Comparison of ENCODE assay signal across 14 mouse cellular contexts in genomic region chr19:41844345-41844744, GRCm38 (mm10). TPM values are rescaled to one million over a fixed set of nuclear protein-coding genes. Genes with fewer than 3 reads are reported as not detected.
A peak's percentile ranks its signal among the peaks of the same experiment; 100 is the strongest.
DNase-seq lines count a peak whose midpoint lies in the region; ATAC-seq and TF ChIP-seq lines count a peak whose summit lies in the region.
"Had no signal": no experiment of that assay in that cellular context is flagged by ENCODE, and none has a peak within 500 bp of the region (broad histone marks: within the 10 kb centered on the region; RNA-seq: fewer than 3 reads in every experiment).

No protein-coding gene starts in this region.

- H3K79me2 ChIP-seq in liver, adult 2 months (ENCODE audit: control insufficient read depth, insufficient read depth, low read length) = no peaks in the 10 kb centered on the region; the same call in 1 of the 2 replicates

- peaks cover 3% of the 10 kb centered on the region for H3K4me1 ChIP-seq in liver, adult 2 months (ENCODE audit: control insufficient read depth, insufficient read depth, low read length)
- H3K4me1 ChIP-seq in liver, embryonic 11.5 days (replicated peaks; ENCODE audit: control insufficient read depth, insufficient read depth, low read length) = peaks cover 13% of the 10 kb centered on the region
- H3K4me1 ChIP-seq in liver, postnatal 0 days (ENCODE audit: insufficient read depth) = peaks cover 17% of the 10 kb centered on the region

- no peak for ATAC-seq in liver, embryonic 11.5 days (replicated peaks; ENCODE audit: low FRiP score)
- no peak for ATAC-seq in liver, postnatal 0 days

- peak; percentile 10; the same call in 1 of the 2 replicates for TF ChIP-seq CTCF in liver, adult 2 months (IDR thresholded peaks at IDR 0.05; ENCODE audit: low read depth, low read length)
- peak; percentile 59 for TF ChIP-seq CTCF in liver, postnatal 0 days (IDR thresholded peaks at IDR 0.05; ENCODE audit: low read depth)

- no peaks in the 10 kb centered on the region for H3K27me3 ChIP-seq in liver, adult 2 months (ENCODE audit: control insufficient read depth, insufficient read depth, low read length)
- no peaks in the 10 kb centered on the region for H3K27me3 ChIP-seq in liver, embryonic 11.5 days (replicated peaks; ENCODE audit: control insufficient read depth, insufficient read depth, low read length)
- H3K27me3 ChIP-seq in liver, postnatal 0 days (ENCODE audit: insufficient read depth, low read length) = no peaks in the 10 kb centered on the region
- H3K27me3 ChIP-seq: heart, embryonic 12.5 days had no signal

- TF ChIP-seq POLR2A in liver, adult 2 months (IDR thresholded peaks at IDR 0.05; ENCODE audit: extremely low read depth, insufficient read depth, low read length) = no peak

- no peak overlapping the region for H3K4me2 ChIP-seq in liver, embryonic 11.5 days
- no peak overlapping the region for H3K4me2 ChIP-seq in liver, postnatal 0 days (ENCODE audit: low read depth, low read length)
- H3K4me2 ChIP-seq: heart, embryonic 12.5 days; limb, embryonic 13.5 days had no signal

- 90% methylated on average over 6 of the region's 6 CpGs for WGBS in liver, adult 2 months
- WGBS in liver, embryonic 11.5 days = 81% methylated on average over 6 of the region's 6 CpGs
- 71% methylated on average over 6 of the region's 6 CpGs for WGBS in liver, postnatal 0 days (ENCODE audit: insufficient replicate concordance)

- H3K9me3 ChIP-seq in liver, embryonic 11.5 days (ENCODE audit: control insufficient read depth, low read length) = no peaks in the 10 kb centered on the region
- no peaks in the 10 kb centered on the region for H3K9me3 ChIP-seq in liver, postnatal 0 days (ENCODE audit: low read length)
- H3K9me3 ChIP-seq: heart, embryonic 12.5 days; limb, embryonic 13.5 days had no signal

- no peak for TF ChIP-seq EP300 in liver, postnatal 0 days (IDR thresholded peaks at IDR 0.05; ENCODE audit: low read depth)

- DNase-seq in liver, adult 2 months (ENCODE audit: extremely low read depth, low read depth, low spot score) = no peak
- DNase-seq in liver, embryonic 11.5 days (ENCODE audit: low spot score) = no peak
- DNase-seq in A20 (ENCODE audit: low read depth, low spot score) (peak; percentile 63), ES-CJ7 (ENCODE audit: low read depth, low spot score) (peak; percentile 41)
- peak; percentile 28 for DNase-seq in liver, postnatal 0 days
- no peak for DNase-seq in frontal cortex, adult 2 months (ENCODE audit: extremely low spot score in 1 of 2, low spot score in 1 of 2)
- DNase-seq in kidney, postnatal 10 days = no peak
- DNase-seq: adrenal gland, postnatal 36 days; cerebellum, adult 11-12 months; embryo, embryonic 11 days had no signal

- no peak overlapping the region for H3K4me3 ChIP-seq in liver, adult 2 months (ENCODE audit: insufficient read depth, low read depth, low read length)
- H3K4me3 ChIP-seq in liver, embryonic 11.5 days (ENCODE audit: low read depth, low read length) = no peak overlapping the region
- H3K4me3 ChIP-seq in liver, postnatal 0 days (ENCODE audit: low read depth, low read length) = no peak overlapping the region
- H3K4me3 ChIP-seq: heart, embryonic 12.5 days; limb, embryonic 13.5 days; myocyte had no signal

- no peaks in the 10 kb centered on the region for H3K36me3 ChIP-seq in liver, adult 2 months (ENCODE audit: control insufficient read depth, insufficient read depth, low read length)
- no peaks in the 10 kb centered on the region for H3K36me3 ChIP-seq in liver, embryonic 11.5 days (ENCODE audit: control insufficient read depth, insufficient read depth, low read length)
- no peaks in the 10 kb centered on the region for H3K36me3 ChIP-seq in liver, postnatal 0 days (replicated peaks; ENCODE audit: insufficient read depth, low read length)
- H3K36me3 ChIP-seq: heart, embryonic 12.5 days; limb, embryonic 13.5 days had no signal

- H3K9ac ChIP-seq in liver, adult 2 months (ENCODE audit: low read depth, low read length) = no peak overlapping the region
- no peak overlapping the region for H3K9ac ChIP-seq in liver, embryonic 11.5 days (ENCODE audit: low read depth, low read length)
- H3K9ac ChIP-seq in liver, postnatal 0 days (replicated peaks) = no peak overlapping the region
- H3K9ac ChIP-seq: heart, embryonic 12.5 days; hindbrain, embryonic 14.5 days; limb, embryonic 13.5 days had no signal

- no peak overlapping the region for H3K27ac ChIP-seq in liver, adult 2 months (replicated peaks; ENCODE audit: insufficient read depth, low read depth, low read length)
- H3K27ac ChIP-seq in liver, embryonic 11.5 days (ENCODE audit: low read depth, low read length) = no peak overlapping the region
- H3K27ac ChIP-seq in liver, postnatal 0 days (ENCODE audit: low read depth) = no peak overlapping the region
- H3K27ac ChIP-seq: hindbrain, embryonic 14.5 days; limb, embryonic 13.5 days had no signal

RNA-seq across cellular contexts. Expression of gene Frat2, which starts 3.6 kb away (rescaled TPM):
- 0.87 and 1.3 TPM in 2 replicates for total RNA-seq in liver, adult 2 months (2014; rRNA removed)
- polyA plus RNA-seq in liver, adult 2 months (2012; rRNA removed) = 2.2 and 2.4 TPM in 2 replicates
- polyA plus RNA-seq in liver, embryonic 11.5 days (2014; fragmentation: Nextera tagmentation; extraction: Ambion mirVana) = 9.8 and 10.9 TPM in 2 replicates
- 3.3 and 3.7 TPM in 2 replicates for polyA plus RNA-seq in liver, postnatal 0 days (2015; fragmentation: Nextera tagmentation; extraction: Ambion mirVana)
- 7.5 and 8.3 TPM in 2 replicates for polyA plus RNA-seq in frontal cortex, adult 2 months (2012; rRNA removed)

RNA-seq across cellular contexts. Expression of gene Frat1, which starts 14.6 kb away (rescaled TPM):
- total RNA-seq in liver, adult 2 months (2014; rRNA removed) = 1.9 and 3.3 TPM in 2 replicates
- polyA plus RNA-seq in liver, adult 2 months (2012; rRNA removed) = 5.5 and 5.6 TPM in 2 replicates
- polyA plus RNA-seq in liver, embryonic 11.5 days (2014; fragmentation: Nextera tagmentation; extraction: Ambion mirVana) = 19.5 and 19.9 TPM in 2 replicates
- 7.8 and 8.1 TPM in 2 replicates for polyA plus RNA-seq in liver, postnatal 0 days (2015; fragmentation: Nextera tagmentation; extraction: Ambion mirVana)
- polyA plus RNA-seq in frontal cortex, adult 2 months (2012; rRNA removed) = 10.8 and 11.1 TPM in 2 replicates

RNA-seq across cellular contexts. Expression of gene Arhgap19, which starts 42.5 kb away (rescaled TPM):
- total RNA-seq in liver, adult 2 months (2014; rRNA removed) = 1.9 and 2.8 TPM in 2 replicates
- 0.72 and 1.2 TPM in 2 replicates for polyA plus RNA-seq in liver, adult 2 months (2012; rRNA removed)
- 55.6 and 63.4 TPM in 2 replicates for polyA plus RNA-seq in liver, embryonic 11.5 days (2014; fragmentation: Nextera tagmentation; extraction: Ambion mirVana)
- 10.5 and 12.9 TPM in 2 replicates for polyA plus RNA-seq in liver, postnatal 0 days (2015; fragmentation: Nextera tagmentation; extraction: Ambion mirVana)
- 3.5 and 3.8 TPM in 2 replicates for polyA plus RNA-seq in frontal cortex, adult 2 months (2012; rRNA removed)

RNA-seq across cellular contexts. Expression of gene Rrp12, which starts 51.6 kb away (rescaled TPM):
- total RNA-seq in liver, adult 2 months (2014; rRNA removed) = 1.4 and 1.8 TPM in 2 replicates
- 2.4 and 4.1 TPM in 2 replicates for polyA plus RNA-seq in liver, adult 2 months (2012; rRNA removed)
- 29.5 and 34.0 TPM in 2 replicates for polyA plus RNA-seq in liver, embryonic 11.5 days (2014; fragmentation: Nextera tagmentation; extraction: Ambion mirVana)
- 4.1 and 4.3 TPM in 2 replicates for polyA plus RNA-seq in liver, postnatal 0 days (2015; fragmentation: Nextera tagmentation; extraction: Ambion mirVana)
- 17.0 and 19.0 TPM in 2 replicates for polyA plus RNA-seq in frontal cortex, adult 2 months (2012; rRNA removed)

Comparison
In these comparisons a context has a peak if more than half of its experiments do, and no peak if none do; other contexts are left out.
1. DNase-seq: peak in A20 (single experiment), ES-CJ7 (single experiment) and liver, postnatal 0 days (single experiment); none in liver, adult 2 months (single experiment), liver, embryonic 11.5 days (single experiment), frontal cortex, adult 2 months (0 of 2) and kidney, postnatal 10 days (single experiment).